Mouse (Mus musculus) spleen, adult 2 months (tissue): ENCODE measurements around the gene B4galt5. TPM values are rescaled to one million over a fixed set of nuclear protein-coding genes. Genes with fewer than 3 reads are reported as not detected.

Experiments
- DNase-seq, 2 experiments: peaks; one replicate each; pipeline versions ENCODE4 v3.0.0 to v3.0.0-alpha.2; 2012 to 2021; ENCODE audit warnings: low spot score in 2 of 2, low read depth in 1 of 2
- H3K27ac ChIP-seq: fragments of 200-500 bp; 2 replicates; pipeline ENCODE4 v1.5.1; 2012; ENCODE audit warnings: low read length, inconsistent platforms; ENCODE audit not compliant: insufficient read depth
- H3K27me3 ChIP-seq: fragments of 200-500 bp; 2 replicates; pipeline ENCODE4 v1.6.1; 2012; ENCODE audit warnings: mild to moderate bottlenecking, moderate library complexity, low read length, inconsistent platforms; ENCODE audit not compliant: control insufficient read depth, insufficient read depth
- H3K36me3 ChIP-seq: fragments of 200-500 bp; 2 replicates; pipeline ENCODE4 v1.6.1; 2012; ENCODE audit warnings: mild to moderate bottlenecking, low read length, inconsistent platforms; ENCODE audit not compliant: control insufficient read depth, insufficient read depth
- H3K4me1 ChIP-seq: fragments of 200-500 bp; 2 replicates; pipeline ENCODE4 v1.6.1; 2011; ENCODE audit warnings: inconsistent platforms; ENCODE audit not compliant: control insufficient read depth, insufficient read depth, insufficient read length
- H3K4me3 ChIP-seq: fragments of 200-500 bp; 2 replicates; pipeline ENCODE4 v1.5.1; 2011; ENCODE audit warnings: mild to moderate bottlenecking, inconsistent platforms; ENCODE audit not compliant: insufficient read depth, insufficient read length; ENCODE audit errors: extremely low read depth
- CTCF ChIP-seq: fragments of 200-500 bp; IDR thresholded peaks from 2 replicates; pipeline ENCODE4 v1.5.1; 2011; ENCODE audit warnings: mild to moderate bottlenecking, inconsistent platforms; ENCODE audit not compliant: insufficient read depth, insufficient read length, insufficient replicate concordance; ENCODE audit errors: extremely low read depth
- POLR2A ChIP-seq: fragments of 200-500 bp; IDR thresholded peaks from 2 replicates; pipeline ENCODE4 v1.6.1; 2011; ENCODE audit warnings: low read depth, low read length, inconsistent platforms
- WGBS: fragments of 180-500 bp; shearing (Covaris S2); methylation state at CpG from one replicate; pipeline ENCODE4 v1.1.7; 2018; 5-methylcytosine and 5-hydroxymethylcytosine counted together
- polyA plus RNA-seq: library from polyadenylated mRNA; depleted of rRNA; stranded (reverse); fragments of >200 nt; gene quantifications from 2 replicates; pipeline ENCODE4 v1.2.3, GENCODE M21; 2012

B4galt5 gene
- polyA plus RNA-seq, 1 experiment: 20.5 TPM

GRCm38 (mm10) chr2:167273206-167273740 lies 75.7 kb downstream of the B4galt5 start:
- H3K4me3 ChIP-seq: no peak overlapping the region
- TF ChIP-seq CTCF: no peak
- TF ChIP-seq POLR2A: no peak
- H3K36me3 ChIP-seq: no peaks in the 10 kb centered on the region
- H3K4me1 ChIP-seq: peaks cover 2% of the 10 kb centered on the region; the same call in 1 of the 2 replicates
- peak in 1 of 2 experiments; percentile 2 for DNase-seq
- WGBS: 83% methylated on average over 13 of the region's 13 CpGs
- no peaks in the 10 kb centered on the region for H3K27me3 ChIP-seq
- H3K27ac ChIP-seq: no peak overlapping the region

DNA sequence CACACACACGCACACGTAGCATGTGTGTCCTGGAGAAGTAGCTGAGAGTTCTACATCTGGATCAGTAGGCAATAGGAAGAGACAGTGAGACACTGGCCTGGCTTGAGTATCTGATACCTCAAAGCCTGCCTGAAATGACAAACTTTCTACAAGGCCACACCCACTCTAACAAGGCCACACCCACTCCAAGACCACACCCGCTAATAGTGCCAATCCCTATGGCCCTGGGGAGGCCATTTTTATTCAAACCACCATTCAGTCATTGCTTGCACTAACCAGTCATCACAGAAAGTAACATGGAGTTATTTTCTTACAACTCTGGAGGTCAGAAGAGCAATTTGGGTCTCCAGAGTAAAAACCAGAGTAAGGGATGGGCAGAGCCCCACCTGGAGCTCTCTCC lies 76.3 kb downstream of the B4galt5 start:
- no peak for DNase-seq
- no peak for TF ChIP-seq POLR2A
- no peak for TF ChIP-seq CTCF
- no peak overlapping the region for H3K4me3 ChIP-seq
- WGBS: 85% methylated on average over 3 of the region's 3 CpGs
- H3K4me1 ChIP-seq: peaks cover 2% of the 10 kb centered on the region; the same call in 1 of the 2 replicates
- no peak overlapping the region for H3K27ac ChIP-seq
- no peaks in the 10 kb centered on the region for H3K27me3 ChIP-seq
- H3K36me3 ChIP-seq: no peaks in the 10 kb centered on the region

- no peak overlapping the region for H3K27ac ChIP-seq
- TF ChIP-seq CTCF (no peak), POLR2A (no peak)
- no peak overlapping the region for H3K4me3 ChIP-seq
- no peaks in the 10 kb centered on the region for H3K27me3 ChIP-seq
- 27% methylated on average over 9 of the region's 9 CpGs for WGBS
- DNase-seq: peak in 1 of 2 experiments; percentile 43
- H3K4me1 ChIP-seq: peaks cover 2% of the 10 kb centered on the region; the same call in 1 of the 2 replicates
- H3K36me3 ChIP-seq: no peaks in the 10 kb centered on the region
These were observed 77.9 kb downstream of the B4galt5 start for GRCm38 (mm10) chr2:167271121-167271521.

GRCm38 (mm10) chr2:167270496-167270895 lies 78.5 kb downstream of the B4galt5 start:
- Histone ChIP-seq H3K27ac (no peak overlapping the region), H3K36me3 (no peaks in the 10 kb centered on the region), H3K4me1 (peaks cover 2% of the 10 kb centered on the region; the same call in 1 of the 2 replicates), H3K27me3 (no peaks in the 10 kb centered on the region), H3K4me3 (no peak overlapping the region)
- no peak for TF ChIP-seq POLR2A
- TF ChIP-seq CTCF: no peak
- WGBS: 87% methylated on average over 3 of the region's 3 CpGs
- no peak for DNase-seq

DNA sequence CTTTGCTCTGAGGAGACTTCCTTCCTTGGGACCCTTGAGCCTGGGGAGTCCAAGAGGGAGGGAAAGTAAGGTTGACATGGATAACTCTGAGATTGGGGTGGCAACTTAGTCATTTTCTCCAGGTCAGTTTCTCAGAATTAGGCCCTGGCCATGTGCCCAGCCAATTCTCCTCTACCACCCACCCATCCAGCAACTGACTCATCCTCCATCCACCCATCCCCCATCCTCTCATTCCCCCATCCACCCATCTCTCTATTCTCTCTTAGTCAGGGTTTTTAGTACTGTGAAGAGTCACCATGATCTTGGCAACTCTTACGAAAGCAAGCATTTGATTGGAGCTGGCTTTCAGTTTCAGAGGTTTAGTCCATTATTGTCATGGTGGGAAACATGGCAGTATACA lies 80.3 kb downstream of the B4galt5 start:
- Histone ChIP-seq H3K4me1 (peaks cover 2% of the 10 kb centered on the region; the same call in 1 of the 2 replicates), H3K4me3 (no peak overlapping the region), H3K27ac (no peak overlapping the region), H3K27me3 (no peaks in the 10 kb centered on the region), H3K36me3 (no peaks in the 10 kb centered on the region)
- WGBS: 97% methylated on average over 1 of the region's 1 CpGs
- DNase-seq: no peak
- TF ChIP-seq POLR2A: no peak
- no peak for TF ChIP-seq CTCF

GRCm38 (mm10) chr2:167268411-167268690 lies 80.6 kb downstream of the B4galt5 start:
- no peak overlapping the region for H3K4me3 ChIP-seq
- H3K27ac ChIP-seq: no peak overlapping the region
- 82% methylated on average over 8 of the region's 8 CpGs for WGBS
- no peak for DNase-seq
- no peaks in the 10 kb centered on the region for H3K36me3 ChIP-seq
- H3K4me1 ChIP-seq: peaks cover 2% of the 10 kb centered on the region; the same call in 1 of the 2 replicates
- TF ChIP-seq POLR2A: no peak
- no peak for TF ChIP-seq CTCF
- no peaks in the 10 kb centered on the region for H3K27me3 ChIP-seq

DNA sequence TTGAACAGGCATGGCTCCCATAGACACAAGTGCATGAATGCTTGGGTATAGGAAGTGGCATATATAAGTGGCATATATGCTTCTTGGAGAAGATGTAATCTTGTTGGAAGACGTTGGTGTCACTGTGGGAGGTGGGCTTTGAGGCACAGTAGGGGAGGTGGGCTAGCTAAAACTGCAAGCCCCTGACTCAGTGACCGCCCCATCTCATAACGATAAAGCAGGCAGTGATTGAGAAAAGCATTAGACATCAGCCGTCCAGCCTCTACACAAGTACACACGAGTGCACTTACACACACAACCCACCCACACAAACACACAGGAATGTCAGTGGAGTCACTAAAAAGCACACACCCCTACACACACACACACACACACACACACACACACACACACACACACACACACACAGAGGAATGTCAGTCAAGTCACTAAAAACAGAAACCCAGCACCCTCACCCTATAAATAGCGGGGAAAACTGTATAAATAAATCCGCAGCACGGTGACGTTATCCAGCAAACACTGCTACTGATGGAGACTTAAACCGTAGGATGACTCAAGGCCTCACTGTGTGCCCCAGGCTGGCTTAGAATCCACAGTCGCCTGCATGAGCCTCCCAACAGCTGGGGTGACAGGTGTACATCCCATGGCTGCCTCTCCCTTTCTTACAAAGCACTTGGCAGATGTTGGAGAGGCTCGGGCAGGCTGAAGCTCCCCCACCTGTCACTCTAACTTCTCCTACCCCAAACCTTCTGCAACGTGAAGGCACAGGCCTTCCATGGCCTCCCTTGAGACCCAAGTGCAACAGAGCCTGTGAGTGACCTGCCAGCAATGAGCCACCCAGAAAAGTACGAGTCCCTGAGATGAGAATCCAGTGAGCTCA lies 81.2 kb downstream of the B4galt5 start:
- no peak for DNase-seq
- no peak for TF ChIP-seq CTCF
- TF ChIP-seq POLR2A: no peak
- 81% methylated on average over 14 of the region's 14 CpGs for WGBS
- no peaks in the 10 kb centered on the region for H3K36me3 ChIP-seq
- no peak overlapping the region for H3K27ac ChIP-seq
- peaks cover 2% of the 10 kb centered on the region; the same call in 1 of the 2 replicates for H3K4me1 ChIP-seq
- no peak overlapping the region for H3K4me3 ChIP-seq
- no peaks in the 10 kb centered on the region for H3K27me3 ChIP-seq
